Mouse (Mus musculus): Measurements from ENCODE around the gene Rrbp1.

- TF ChIP-seq CTCF (IDR thresholded peaks at IDR 0.05; ENCODE audit: insufficient read depth, low read length) (no peak), POLR2A (IDR thresholded peaks at IDR 0.05; ENCODE audit: borderline replicate concordance, extremely low read depth, low read depth, low read length) (no peak)
These were observed 48.9 kb downstream of the Rrbp1 start for GRCm38 (mm10) chr2:143962192-143962591.
